Mouse (Mus musculus) erythroblast, embryonic 14.5 days (primary cell): ENCODE results near the gene Akap13.

Experiments used
- GATA1 ChIP-seq: IDR thresholded peaks from 2 replicates; pipeline ENCODE4 v1.6.1; 2012; ENCODE audit warnings: low read length, inconsistent platforms, mixed read lengths
- TAL1 ChIP-seq: IDR thresholded peaks from 3 replicates; pipeline ENCODE4 v1.6.1; 2012; ENCODE audit warnings: low read length, inconsistent platforms, mixed read lengths

GRCm38 (mm10) chr7:75554065-75554464 is 98.7 kb downstream of the Akap13 start:
- TF ChIP-seq TAL1: no peak
- no peak for TF ChIP-seq GATA1
